Mouse (Mus musculus): Measurements from ENCODE around the gene Apeh.
"Not testable (repeated sequence)": the region's sequence is repeated elsewhere in the genome, so short reads cannot be mapped to it uniquely, and the experiment has no call there.

The Apeh gene

GRCm38 (mm10) chr9:108094184-108094941, at the start of gene Apeh:
Gene Apeh, minus strand, starts transcription at chr9:108094606.
- DNase-seq (ENCODE audit: low spot score), result peak; percentile 67

- DNase-seq (ENCODE audit: low spot score), result no peak
Measured at GRCm38 (mm10) chr9:108143470-108143869, 49.1 kb upstream of the Apeh start.

- DNase-seq (ENCODE audit: low spot score), result no peak
Measured at GRCm38 (mm10) chr9:108141387-108141786, 47.0 kb upstream of the Apeh start.

- DNase-seq (ENCODE audit: low spot score), result no peak
Measured at GRCm38 (mm10) chr9:108139963-108140695, 45.7 kb upstream of the Apeh start.

- no peak for DNase-seq (ENCODE audit: low spot score)
Measured at GRCm38 (mm10) chr9:108139169-108139962, 45.0 kb upstream of the Apeh start.

- no peak for DNase-seq (ENCODE audit: low spot score)
Measured at GRCm38 (mm10) chr9:108138118-108138517, 43.7 kb upstream of the Apeh start.

- DNase-seq (ENCODE audit: low spot score), result peak; percentile 71
Measured at GRCm38 (mm10) chr9:108137523-108137922, 43.1 kb upstream of the Apeh start.

GRCm38 (mm10) chr9:108136930-108137462, 42.6 kb upstream of the Apeh start:
- no peak for DNase-seq (ENCODE audit: low spot score)

GRCm38 (mm10) chr9:108136225-108136624, 41.8 kb upstream of the Apeh start:
- no peak for DNase-seq (ENCODE audit: low spot score)

GRCm38 (mm10) chr9:108135679-108136078, 41.3 kb upstream of the Apeh start:
- DNase-seq (ENCODE audit: low spot score), result not testable (repeated sequence)

GRCm38 (mm10) chr9:108133478-108133877, 39.1 kb upstream of the Apeh start:
- no peak for DNase-seq (ENCODE audit: low spot score)

- no peak for DNase-seq (ENCODE audit: low spot score)
Measured at GRCm38 (mm10) chr9:108132373-108132772, 38.0 kb upstream of the Apeh start.

- DNase-seq (ENCODE audit: low spot score), result no peak
Measured at GRCm38 (mm10) chr9:108131502-108131901, 37.1 kb upstream of the Apeh start.

GRCm38 (mm10) chr9:108129042-108129948, 34.9 kb upstream of the Apeh start:
- DNase-seq (ENCODE audit: low spot score), result no peak

GRCm38 (mm10) chr9:108128248-108128647, 33.8 kb upstream of the Apeh start:
- DNase-seq (ENCODE audit: low spot score), result no peak

- no peak for DNase-seq (ENCODE audit: low spot score)
Measured at GRCm38 (mm10) chr9:108126436-108127180, 32.2 kb upstream of the Apeh start.

- DNase-seq (ENCODE audit: low spot score), result no peak
Measured at GRCm38 (mm10) chr9:108125731-108126130, 31.3 kb upstream of the Apeh start.

- no peak for DNase-seq (ENCODE audit: low spot score)
Measured at GRCm38 (mm10) chr9:108123916-108124315, 29.5 kb upstream of the Apeh start.

GRCm38 (mm10) chr9:108121170-108121969, 27.0 kb upstream of the Apeh start:
- DNase-seq (ENCODE audit: low spot score), result no peak

- no peak for DNase-seq (ENCODE audit: low spot score)
Measured at GRCm38 (mm10) chr9:108120671-108121070, 26.3 kb upstream of the Apeh start.

Measured in layer of hippocampus, adult 9-10 months (tissue).